Mouse (Mus musculus): ENCODE data around the gene Ttll5. TPM values are rescaled to one million over a fixed set of nuclear protein-coding genes. Genes with fewer than 3 reads are reported as not detected.

Ttll5 gene
- polyA plus RNA-seq, 1 experiment from 2014 or later: 19.9 TPM

DNA sequence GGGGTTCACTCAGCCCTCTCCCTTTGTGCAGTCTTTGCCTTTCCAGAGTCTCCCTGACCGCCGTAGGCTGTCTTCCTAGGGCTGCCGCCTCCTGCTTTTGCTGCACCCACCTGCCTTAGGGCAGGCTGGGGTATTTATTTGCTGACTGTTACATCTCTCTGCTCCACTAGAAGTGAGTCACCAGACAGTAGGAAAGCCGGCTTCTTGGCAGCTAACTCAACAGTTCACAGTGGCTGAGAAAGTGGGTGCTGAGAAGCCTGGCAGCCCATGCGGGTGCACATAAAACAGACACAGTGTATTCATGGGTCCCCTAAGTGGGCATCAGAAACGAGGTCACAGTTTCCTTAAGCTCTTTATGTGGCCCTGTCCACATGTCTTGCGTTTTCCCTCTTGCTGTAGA, 261.4 kb downstream of the Ttll5 start:
- H3K4me2 ChIP-seq (ENCODE audit: low read depth, low read length, severe bottlenecking): no peak overlapping the region
- no peaks in the 10 kb centered on the region for H3K27me3 ChIP-seq (ENCODE audit: control insufficient read depth, insufficient read depth, low read length)
- H3K9ac ChIP-seq (ENCODE audit: low read length): no peak overlapping the region
- no peaks in the 10 kb centered on the region for H3K9me3 ChIP-seq (ENCODE audit: control insufficient read depth, low read length)
- H3K36me3 ChIP-seq (ENCODE audit: control insufficient read depth, insufficient read depth, low read length): no peaks in the 10 kb centered on the region
- 85% methylated on average over 7 of the region's 7 CpGs for WGBS
- ATAC-seq (replicated peaks; ENCODE audit: low FRiP score) (no peak), DNase-seq (ENCODE audit: low spot score) (no peak)
- no peak overlapping the region for H3K27ac ChIP-seq (ENCODE audit: low read depth, low read length)
- H3K4me1 ChIP-seq (replicated peaks; ENCODE audit: control insufficient read depth, insufficient read depth, low read length): peaks cover 5% of the 10 kb centered on the region; the same call in 1 of the 2 replicates
- no peak overlapping the region for H3K4me3 ChIP-seq (ENCODE audit: low read depth, low read length)

DNA sequence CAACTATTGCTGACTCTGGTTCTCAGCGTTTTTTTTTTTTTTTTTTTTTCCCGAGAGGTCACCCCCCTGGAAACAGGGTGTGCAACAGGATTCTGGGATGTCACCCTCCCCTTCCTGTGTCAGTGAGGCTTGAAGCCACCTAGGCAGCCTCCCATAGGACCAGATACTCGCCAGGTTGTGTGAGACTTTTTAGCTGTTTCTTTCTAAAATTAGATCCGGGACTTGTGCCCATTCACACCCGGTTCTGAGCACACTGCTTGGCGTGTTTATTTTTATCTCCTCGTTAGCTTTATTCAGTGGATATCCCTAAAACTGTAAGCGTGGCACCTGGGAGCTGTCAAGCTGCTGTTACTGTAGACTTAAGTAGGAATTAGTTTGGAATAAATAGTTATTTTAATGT, 262.1 kb downstream of the Ttll5 start:
- ATAC-seq (replicated peaks; ENCODE audit: low FRiP score) (no peak), DNase-seq (ENCODE audit: low spot score) (no peak)
- 77% methylated on average over 8 of the region's 8 CpGs for WGBS
- H3K4me1 ChIP-seq (replicated peaks; ENCODE audit: control insufficient read depth, insufficient read depth, low read length): peaks cover 5% of the 10 kb centered on the region; the same call in 1 of the 2 replicates
- H3K4me2 ChIP-seq (ENCODE audit: low read depth, low read length, severe bottlenecking): no peak overlapping the region
- no peak overlapping the region for H3K9ac ChIP-seq (ENCODE audit: low read length)
- H3K27ac ChIP-seq (ENCODE audit: low read depth, low read length): no peak overlapping the region
- H3K9me3 ChIP-seq (ENCODE audit: control insufficient read depth, low read length): no peaks in the 10 kb centered on the region
- no peaks in the 10 kb centered on the region for H3K27me3 ChIP-seq (ENCODE audit: control insufficient read depth, insufficient read depth, low read length)
- H3K4me3 ChIP-seq (ENCODE audit: low read depth, low read length): no peak overlapping the region
- H3K36me3 ChIP-seq (ENCODE audit: control insufficient read depth, insufficient read depth, low read length): no peaks in the 10 kb centered on the region

DNA sequence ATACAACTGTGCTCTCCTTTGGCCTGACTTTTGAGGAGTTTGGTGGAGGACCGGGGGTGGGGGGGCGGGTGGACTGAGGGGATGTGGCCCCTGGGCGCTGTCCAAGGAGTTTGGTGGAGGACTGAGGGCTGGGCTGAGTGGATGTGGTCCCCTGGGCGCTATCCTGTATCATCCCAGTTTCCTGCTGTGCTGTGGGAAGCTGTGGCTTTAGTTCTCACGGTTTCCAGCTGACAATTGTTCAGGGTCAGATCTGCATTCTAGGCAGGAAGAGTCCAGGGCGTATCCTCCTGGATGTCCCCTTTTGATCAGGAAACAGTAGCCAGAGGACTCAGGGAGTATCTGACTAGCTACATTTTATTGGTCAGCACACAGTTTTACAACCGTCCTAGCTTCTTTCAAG, 263.6 kb downstream of the Ttll5 start:
- Histone ChIP-seq H3K27me3 (ENCODE audit: control insufficient read depth, insufficient read depth, low read length) (no peaks in the 10 kb centered on the region), H3K4me2 (ENCODE audit: low read depth, low read length, severe bottlenecking) (no peak overlapping the region), H3K4me3 (ENCODE audit: low read depth, low read length) (no peak overlapping the region), H3K9ac (ENCODE audit: low read length) (no peak overlapping the region), H3K36me3 (ENCODE audit: control insufficient read depth, insufficient read depth, low read length) (no peaks in the 10 kb centered on the region), H3K4me1 (replicated peaks; ENCODE audit: control insufficient read depth, insufficient read depth, low read length) (peaks cover 3% of the 10 kb centered on the region; the same call in 1 of the 2 replicates), H3K9me3 (ENCODE audit: control insufficient read depth, low read length) (no peaks in the 10 kb centered on the region), H3K27ac (ENCODE audit: low read depth, low read length) (no peak overlapping the region)
- 63% methylated on average over 7 of the region's 7 CpGs for WGBS
- ATAC-seq (replicated peaks; ENCODE audit: low FRiP score): no peak
- DNase-seq (ENCODE audit: low spot score): no peak

DNA sequence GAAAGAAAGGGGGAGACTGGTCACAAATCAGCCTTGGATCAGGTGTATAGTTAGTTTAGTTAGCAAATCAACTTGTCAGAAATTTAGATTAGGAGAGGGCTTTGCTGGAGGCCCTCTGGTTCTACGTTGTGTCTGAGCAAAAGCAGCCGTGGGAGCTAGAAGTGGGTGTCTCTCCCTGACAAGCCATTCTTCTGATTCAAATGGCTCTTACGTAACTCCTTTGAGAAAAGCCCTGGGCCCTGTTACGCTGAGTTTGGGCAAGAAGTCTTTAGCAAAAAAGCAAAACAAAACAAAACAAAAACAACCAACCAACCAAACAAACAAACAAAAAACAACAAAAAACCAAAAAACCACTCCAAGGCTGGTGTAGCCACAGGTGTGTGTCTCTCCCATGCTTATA, 266.3 kb downstream of the Ttll5 start:
- no peak overlapping the region for H3K4me3 ChIP-seq (ENCODE audit: low read depth, low read length)
- no peaks in the 10 kb centered on the region for H3K9me3 ChIP-seq (ENCODE audit: control insufficient read depth, low read length)
- no peaks in the 10 kb centered on the region for H3K36me3 ChIP-seq (ENCODE audit: control insufficient read depth, insufficient read depth, low read length)
- no peak for DNase-seq (ENCODE audit: low spot score)
- WGBS: 66% methylated on average over 4 of the region's 4 CpGs
- no peak for ATAC-seq (replicated peaks; ENCODE audit: low FRiP score)
- no peak overlapping the region for H3K9ac ChIP-seq (ENCODE audit: low read length)
- no peak overlapping the region for H3K4me2 ChIP-seq (ENCODE audit: low read depth, low read length, severe bottlenecking)
- H3K27ac ChIP-seq (ENCODE audit: low read depth, low read length): no peak overlapping the region
- H3K4me1 ChIP-seq (replicated peaks; ENCODE audit: control insufficient read depth, insufficient read depth, low read length): no peaks in the 10 kb centered on the region
- H3K27me3 ChIP-seq (ENCODE audit: control insufficient read depth, insufficient read depth, low read length): no peaks in the 10 kb centered on the region

DNA sequence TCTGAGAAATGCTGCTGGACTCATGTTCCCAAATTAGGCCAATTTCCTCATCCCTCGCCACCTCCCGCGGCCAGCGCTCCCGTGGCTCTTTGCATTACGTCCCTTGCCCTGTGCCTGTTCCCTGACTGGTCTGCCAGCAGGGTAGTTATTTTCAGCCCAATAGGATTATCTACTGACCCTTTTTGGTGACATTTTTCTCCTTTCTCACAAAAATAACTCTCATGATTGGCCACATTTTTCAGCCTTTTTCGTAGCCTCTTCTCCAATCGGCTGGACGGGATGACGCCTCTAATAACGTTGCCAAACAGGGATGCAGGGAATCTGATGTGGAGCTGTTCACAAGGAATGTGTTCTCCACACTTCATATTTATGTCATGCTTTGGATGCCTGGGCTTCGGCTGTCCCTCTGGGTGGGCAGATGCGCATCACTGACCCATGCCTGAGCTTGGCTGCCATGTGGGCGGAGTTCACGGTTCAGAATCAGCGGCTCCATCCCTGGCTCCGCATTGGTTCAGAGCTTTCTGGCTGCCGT, 267.2 kb downstream of the Ttll5 start:
- Histone ChIP-seq H3K36me3 (ENCODE audit: control insufficient read depth, insufficient read depth, low read length) (no peaks in the 10 kb centered on the region), H3K4me1 (replicated peaks; ENCODE audit: control insufficient read depth, insufficient read depth, low read length) (no peaks in the 10 kb centered on the region), H3K9me3 (ENCODE audit: control insufficient read depth, low read length) (no peaks in the 10 kb centered on the region), H3K27me3 (ENCODE audit: control insufficient read depth, insufficient read depth, low read length) (no peaks in the 10 kb centered on the region), H3K27ac (ENCODE audit: low read depth, low read length) (no peak overlapping the region), H3K4me2 (ENCODE audit: low read depth, low read length, severe bottlenecking) (no peak overlapping the region), H3K4me3 (ENCODE audit: low read depth, low read length) (no peak overlapping the region), H3K9ac (ENCODE audit: low read length) (no peak overlapping the region)
- ATAC-seq (replicated peaks; ENCODE audit: low FRiP score) (no peak), DNase-seq (ENCODE audit: low spot score) (no peak)
- 30% methylated on average over 18 of the region's 18 CpGs for WGBS

DNA sequence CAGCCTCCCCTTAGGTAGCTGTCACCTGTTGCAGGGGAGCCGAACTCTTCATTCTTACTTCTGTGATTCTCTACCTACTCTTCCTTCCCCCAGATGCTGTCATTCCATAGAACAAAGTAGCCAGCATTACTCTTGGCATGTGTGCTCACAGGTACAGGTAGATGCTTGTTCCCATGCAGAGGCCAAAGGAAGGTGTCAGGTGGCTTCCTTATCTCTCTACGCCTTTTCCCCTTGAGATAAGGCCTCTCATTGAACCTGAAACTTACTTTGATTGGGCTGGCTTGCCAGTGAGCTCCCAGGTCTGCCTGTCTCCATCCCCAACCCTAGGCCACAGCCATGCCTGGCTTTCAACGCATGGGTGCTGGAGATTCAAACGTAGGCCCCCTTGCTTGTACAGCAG, 269.6 kb downstream of the Ttll5 start:
- Histone ChIP-seq H3K4me2 (ENCODE audit: low read depth, low read length, severe bottlenecking) (no peak overlapping the region), H3K9ac (ENCODE audit: low read length) (no peak overlapping the region), H3K27ac (ENCODE audit: low read depth, low read length) (no peak overlapping the region), H3K27me3 (ENCODE audit: control insufficient read depth, insufficient read depth, low read length) (no peaks in the 10 kb centered on the region), H3K9me3 (ENCODE audit: control insufficient read depth, low read length) (no peaks in the 10 kb centered on the region), H3K4me3 (ENCODE audit: low read depth, low read length) (no peak overlapping the region), H3K4me1 (replicated peaks; ENCODE audit: control insufficient read depth, insufficient read depth, low read length) (no peaks in the 10 kb centered on the region), H3K36me3 (ENCODE audit: control insufficient read depth, insufficient read depth, low read length) (no peaks in the 10 kb centered on the region)
- WGBS: 91% methylated on average over 4 of the region's 4 CpGs
- no peak for DNase-seq (ENCODE audit: low spot score)
- no peak for ATAC-seq (replicated peaks; ENCODE audit: low FRiP score)

DNA sequence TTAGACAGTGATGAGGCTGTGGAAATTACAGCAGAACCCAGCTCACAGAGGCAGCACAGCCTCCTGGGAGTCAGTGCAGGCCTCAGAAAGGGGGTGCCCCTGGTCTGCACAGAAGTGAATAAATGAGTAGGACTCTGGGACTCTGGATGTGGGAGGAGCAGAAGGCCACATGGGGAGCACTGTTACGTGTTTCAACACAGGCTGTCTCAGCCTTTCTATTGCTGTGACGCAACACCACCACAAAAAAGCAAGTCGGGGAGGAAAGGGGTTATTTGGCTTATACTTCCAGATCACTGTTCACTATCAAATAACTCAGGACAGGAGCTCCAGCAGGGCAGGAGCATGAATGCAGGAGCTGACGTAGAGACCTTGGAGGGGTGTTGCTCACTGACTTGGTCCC, 271.3 kb downstream of the Ttll5 start:
- Histone ChIP-seq H3K9me3 (ENCODE audit: control insufficient read depth, low read length) (no peaks in the 10 kb centered on the region), H3K27me3 (ENCODE audit: control insufficient read depth, insufficient read depth, low read length) (no peaks in the 10 kb centered on the region), H3K27ac (ENCODE audit: low read depth, low read length) (no peak overlapping the region), H3K36me3 (ENCODE audit: control insufficient read depth, insufficient read depth, low read length) (no peaks in the 10 kb centered on the region), H3K9ac (ENCODE audit: low read length) (no peak overlapping the region), H3K4me3 (ENCODE audit: low read depth, low read length) (no peak overlapping the region), H3K4me1 (replicated peaks; ENCODE audit: control insufficient read depth, insufficient read depth, low read length) (no peaks in the 10 kb centered on the region), H3K4me2 (ENCODE audit: low read depth, low read length, severe bottlenecking) (no peak overlapping the region)
- ATAC-seq (replicated peaks; ENCODE audit: low FRiP score) (no peak), DNase-seq (ENCODE audit: low spot score) (no peak)
- 90% methylated on average over 4 of the region's 4 CpGs for WGBS

DNA sequence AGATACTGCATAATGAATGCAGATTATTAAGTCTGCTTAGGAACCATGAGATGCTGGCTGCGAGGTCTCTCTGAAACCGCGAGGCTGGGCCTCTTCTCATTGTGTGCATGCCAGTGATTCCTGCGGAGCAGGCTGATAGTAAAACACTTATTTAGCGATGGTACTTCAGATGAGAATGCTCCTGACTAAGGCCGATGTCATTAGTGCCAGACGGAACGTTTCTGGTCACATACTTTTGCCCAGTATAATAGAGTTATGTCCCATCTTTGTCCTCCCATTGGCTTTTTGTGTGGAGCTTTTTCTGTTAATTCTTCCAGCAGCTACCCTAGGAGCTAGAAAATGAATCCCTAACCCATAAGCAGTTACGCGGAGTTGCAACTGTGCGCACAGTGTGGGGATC, 273.3 kb downstream of the Ttll5 start:
- no peaks in the 10 kb centered on the region for H3K27me3 ChIP-seq (ENCODE audit: control insufficient read depth, insufficient read depth, low read length)
- H3K9ac ChIP-seq (ENCODE audit: low read length): no peak overlapping the region
- 83% methylated on average over 11 of the region's 11 CpGs for WGBS
- no peaks in the 10 kb centered on the region for H3K36me3 ChIP-seq (ENCODE audit: control insufficient read depth, insufficient read depth, low read length)
- H3K4me2 ChIP-seq (ENCODE audit: low read depth, low read length, severe bottlenecking): no peak overlapping the region
- no peak overlapping the region for H3K27ac ChIP-seq (ENCODE audit: low read depth, low read length)
- no peak for ATAC-seq (replicated peaks; ENCODE audit: low FRiP score)
- H3K4me3 ChIP-seq (ENCODE audit: low read depth, low read length): no peak overlapping the region
- no peaks in the 10 kb centered on the region for H3K9me3 ChIP-seq (ENCODE audit: control insufficient read depth, low read length)
- DNase-seq (ENCODE audit: low spot score): no peak
- H3K4me1 ChIP-seq (replicated peaks; ENCODE audit: control insufficient read depth, insufficient read depth, low read length): no peaks in the 10 kb centered on the region

DNA sequence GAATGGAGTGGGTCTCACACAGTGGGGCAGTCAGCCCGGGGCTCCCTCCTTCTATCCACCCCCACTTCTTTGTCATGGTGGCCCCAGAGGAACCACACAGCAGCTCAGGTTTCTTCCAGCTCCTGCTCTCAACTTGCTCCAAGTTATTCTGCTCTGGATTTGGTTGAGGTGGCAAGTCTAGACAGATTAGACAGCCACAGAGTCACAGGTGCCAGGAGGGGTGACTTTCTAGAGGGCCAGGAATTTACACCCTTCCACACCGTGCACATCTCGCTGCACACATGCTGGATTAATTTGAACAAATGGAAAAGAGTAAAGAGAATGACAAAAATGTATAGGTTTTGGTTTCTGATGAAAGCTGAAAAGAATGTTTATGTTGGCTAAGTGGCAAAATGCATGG, 276.3 kb downstream of the Ttll5 start:
- Histone ChIP-seq H3K9me3 (ENCODE audit: control insufficient read depth, low read length) (no peaks in the 10 kb centered on the region), H3K9ac (ENCODE audit: low read length) (no peak overlapping the region), H3K27me3 (ENCODE audit: control insufficient read depth, insufficient read depth, low read length) (no peaks in the 10 kb centered on the region), H3K4me2 (ENCODE audit: low read depth, low read length, severe bottlenecking) (no peak overlapping the region), H3K4me3 (ENCODE audit: low read depth, low read length) (no peak overlapping the region), H3K36me3 (ENCODE audit: control insufficient read depth, insufficient read depth, low read length) (no peaks in the 10 kb centered on the region), H3K27ac (ENCODE audit: low read depth, low read length) (no peak overlapping the region), H3K4me1 (replicated peaks; ENCODE audit: control insufficient read depth, insufficient read depth, low read length) (0 out of 2 replicates have a peak, but pooled peaks cover 5% of the 10 kb centered on the region)
- DNase-seq (ENCODE audit: low spot score): no peak
- no peak for ATAC-seq (replicated peaks; ENCODE audit: low FRiP score)
- WGBS: 84% methylated on average over 3 of the region's 3 CpGs
